Mouse (Mus musculus): ENCODE results near the gene Mrtfb. TPM values are rescaled to one million over a fixed set of nuclear protein-coding genes. Genes with fewer than 3 reads are reported as not detected.
A peak's percentile ranks its signal among the peaks of the same experiment; 100 is the strongest.

The Mrtfb gene
- polyA plus RNA-seq, 1 experiment from 2014 or later = 19.8 TPM

DNA sequence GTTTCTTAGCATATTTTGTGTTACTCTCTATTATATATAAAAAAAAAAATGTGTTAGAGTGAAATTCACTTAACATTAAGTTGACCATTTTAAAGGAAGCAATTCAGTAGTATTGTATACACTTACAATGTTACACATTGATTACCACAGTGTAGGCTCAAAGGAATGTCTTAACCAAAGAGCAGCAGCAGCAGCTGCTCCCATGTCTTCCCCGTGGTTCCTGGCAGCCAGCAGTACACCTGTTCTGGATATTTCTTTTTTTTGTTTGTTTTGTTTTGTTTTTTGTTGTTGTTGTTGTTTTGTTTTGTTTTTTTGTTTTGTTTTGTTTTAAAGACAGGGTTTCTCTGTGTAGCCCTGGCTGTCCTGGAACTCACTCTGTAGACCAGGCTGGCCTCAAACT lies 112.4 kb downstream of the Mrtfb start:
- 0 out of 2 replicates have a peak, but pooled peaks cover 9% of the 10 kb centered on the region for H3K4me1 ChIP-seq (replicated peaks; ENCODE audit: insufficient read depth, low read length)
- WGBS = 64% methylated on average over 1 of the region's 1 CpGs
- H3K36me3 ChIP-seq (ENCODE audit: insufficient read depth, low read length) = no peaks in the 10 kb centered on the region
- H3K9me3 ChIP-seq (replicated peaks; ENCODE audit: low read length) = no peaks in the 10 kb centered on the region
- TF ChIP-seq CTCF (IDR thresholded peaks at IDR 0.05; ENCODE audit: low read depth) = no peak
- no peaks in the 10 kb centered on the region for H3K27me3 ChIP-seq (ENCODE audit: insufficient read depth, low read length)
- H3K27ac ChIP-seq = no peak overlapping the region
- H3K4me2 ChIP-seq (ENCODE audit: low read length) = no peak overlapping the region
- H3K9ac ChIP-seq (ENCODE audit: low read depth, low read length) = no peak overlapping the region
- no peak for ATAC-seq (replicated peaks; ENCODE audit: low FRiP score, low read depth)
- H3K4me3 ChIP-seq (replicated peaks; ENCODE audit: low read depth, low read length) = no peak overlapping the region
- DNase-seq (ENCODE audit: low spot score) = no peak

DNA sequence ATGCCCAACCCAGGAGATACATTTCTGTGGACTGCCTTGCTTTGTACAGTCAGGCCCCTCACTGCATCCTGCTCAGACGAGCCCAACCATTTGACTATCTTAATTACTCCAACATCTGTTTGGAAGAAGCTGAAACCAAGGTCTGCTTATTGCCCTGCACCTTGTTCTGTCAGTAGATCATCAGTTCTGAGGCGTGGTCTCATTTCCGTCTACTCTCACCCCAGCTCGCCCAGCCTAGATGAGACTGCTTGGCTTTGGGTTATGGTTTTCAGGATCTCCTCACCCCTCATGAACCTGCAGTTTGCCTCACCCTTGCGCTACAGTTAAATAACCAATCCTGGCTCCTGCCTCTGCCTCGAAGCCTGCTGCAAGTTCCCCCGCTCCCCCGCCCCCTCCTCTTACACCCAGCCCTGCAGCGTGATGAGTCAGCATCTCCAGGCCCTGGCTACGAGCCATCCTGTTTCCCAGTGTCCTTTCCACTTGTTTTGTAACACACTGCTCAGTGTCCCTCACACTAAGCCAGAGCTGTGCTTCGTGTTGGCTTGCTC lies 115.5 kb downstream of the Mrtfb start:
- Histone ChIP-seq H3K4me3 (replicated peaks; ENCODE audit: low read depth, low read length) (no peak overlapping the region), H3K4me1 (replicated peaks; ENCODE audit: insufficient read depth, low read length) (0 out of 2 replicates have a peak, but pooled peaks cover 5% of the 10 kb centered on the region), H3K4me2 (ENCODE audit: low read length) (no peak overlapping the region), H3K27ac (no peak overlapping the region), H3K9me3 (replicated peaks; ENCODE audit: low read length) (no peaks in the 10 kb centered on the region), H3K27me3 (ENCODE audit: insufficient read depth, low read length) (no peaks in the 10 kb centered on the region), H3K9ac (ENCODE audit: low read depth, low read length) (no peak overlapping the region; the same call in 1 of the 2 replicates), H3K36me3 (ENCODE audit: insufficient read depth, low read length) (no peaks in the 10 kb centered on the region)
- DNase-seq (ENCODE audit: low spot score) (peak; percentile 69), ATAC-seq (replicated peaks; ENCODE audit: low FRiP score, low read depth) (peak; percentile 84; the same call in 1 of the 2 replicates)
- WGBS = 15% methylated on average over 11 of the region's 11 CpGs
- TF ChIP-seq CTCF (IDR thresholded peaks at IDR 0.05; ENCODE audit: low read depth) = no peak

DNA sequence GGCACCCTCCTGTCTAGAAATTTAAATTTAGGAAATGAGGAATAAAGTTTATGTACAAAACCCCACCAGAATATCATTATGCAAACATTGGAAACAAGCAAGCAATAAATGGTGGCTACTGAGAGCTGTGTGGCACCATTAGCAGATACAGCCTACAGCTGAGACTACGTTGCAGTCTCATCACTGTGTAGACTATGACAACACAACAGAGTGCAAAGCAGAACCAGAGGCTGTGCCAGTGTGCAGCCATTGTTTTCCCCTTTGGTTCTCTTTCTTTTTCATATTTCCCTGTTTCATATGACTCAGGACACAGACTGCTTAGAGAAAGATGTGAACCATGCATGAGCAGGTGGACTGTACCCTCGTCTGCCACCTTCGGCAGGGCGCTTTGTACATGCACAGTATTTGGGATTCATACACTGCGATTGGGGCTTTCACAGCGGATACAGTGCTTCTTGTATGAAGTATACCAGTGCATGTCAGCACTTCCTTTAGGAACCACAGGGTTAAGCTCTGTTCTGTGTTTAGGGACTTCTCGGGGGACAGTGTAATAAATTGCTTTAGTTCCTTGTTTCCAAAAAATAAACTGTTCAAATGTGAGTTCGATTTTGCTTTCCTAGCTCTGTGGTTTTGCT lies 116.7 kb downstream of the Mrtfb start:
- Histone ChIP-seq H3K27ac (no peak overlapping the region), H3K36me3 (ENCODE audit: insufficient read depth, low read length) (no peaks in the 10 kb centered on the region), H3K4me3 (replicated peaks; ENCODE audit: low read depth, low read length) (no peak overlapping the region), H3K4me1 (replicated peaks; ENCODE audit: insufficient read depth, low read length) (no peaks in the 10 kb centered on the region), H3K9ac (ENCODE audit: low read depth, low read length) (no peak overlapping the region), H3K4me2 (ENCODE audit: low read length) (no peak overlapping the region), H3K9me3 (replicated peaks; ENCODE audit: low read length) (no peaks in the 10 kb centered on the region), H3K27me3 (ENCODE audit: insufficient read depth, low read length) (no peaks in the 10 kb centered on the region)
- DNase-seq (ENCODE audit: low spot score) = no peak
- 86% methylated on average over 8 of the region's 8 CpGs for WGBS
- ATAC-seq (replicated peaks; ENCODE audit: low FRiP score, low read depth) = no peak
- no peak for TF ChIP-seq CTCF (IDR thresholded peaks at IDR 0.05; ENCODE audit: low read depth)

DNA sequence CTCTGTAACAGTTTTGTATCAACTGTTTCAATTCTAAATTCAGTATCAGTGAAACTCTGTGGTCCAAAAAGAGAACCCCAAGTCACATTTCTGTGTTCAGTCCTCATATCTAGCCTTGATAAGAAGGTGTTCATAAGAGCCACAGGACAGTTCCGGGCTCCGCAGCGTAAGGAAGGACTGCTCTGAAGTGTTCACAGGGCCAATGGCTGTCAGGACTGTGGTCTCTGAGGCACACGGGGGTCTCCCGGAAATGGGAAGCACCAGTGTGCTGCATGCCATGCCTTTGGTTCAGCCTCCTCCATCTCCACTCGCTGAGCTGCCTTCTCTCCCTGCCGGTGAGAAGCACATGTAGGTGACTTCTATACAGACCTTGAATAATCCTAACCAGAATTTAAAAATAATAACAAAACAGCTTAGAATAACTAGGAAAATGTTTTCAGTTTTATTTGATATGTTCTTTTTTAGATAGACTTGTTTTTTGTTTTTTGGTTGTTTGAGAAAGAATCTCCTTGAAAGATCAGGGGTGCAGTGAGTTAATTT lies 120.7 kb downstream of the Mrtfb start:
- TF ChIP-seq CTCF (IDR thresholded peaks at IDR 0.05; ENCODE audit: low read depth) = no peak
- Histone ChIP-seq H3K9me3 (replicated peaks; ENCODE audit: low read length) (no peaks in the 10 kb centered on the region), H3K36me3 (ENCODE audit: insufficient read depth, low read length) (0 out of 2 replicates have a peak, but pooled peaks cover 6% of the 10 kb centered on the region), H3K4me3 (replicated peaks; ENCODE audit: low read depth, low read length) (no peak overlapping the region), H3K4me1 (replicated peaks; ENCODE audit: insufficient read depth, low read length) (no peaks in the 10 kb centered on the region), H3K27me3 (ENCODE audit: insufficient read depth, low read length) (no peaks in the 10 kb centered on the region), H3K9ac (ENCODE audit: low read depth, low read length) (no peak overlapping the region), H3K4me2 (ENCODE audit: low read length) (no peak overlapping the region), H3K27ac (no peak overlapping the region)
- DNase-seq (ENCODE audit: low spot score) (no peak), ATAC-seq (replicated peaks; ENCODE audit: low FRiP score, low read depth) (no peak)
- 89% methylated on average over 7 of the region's 7 CpGs for WGBS

DNA sequence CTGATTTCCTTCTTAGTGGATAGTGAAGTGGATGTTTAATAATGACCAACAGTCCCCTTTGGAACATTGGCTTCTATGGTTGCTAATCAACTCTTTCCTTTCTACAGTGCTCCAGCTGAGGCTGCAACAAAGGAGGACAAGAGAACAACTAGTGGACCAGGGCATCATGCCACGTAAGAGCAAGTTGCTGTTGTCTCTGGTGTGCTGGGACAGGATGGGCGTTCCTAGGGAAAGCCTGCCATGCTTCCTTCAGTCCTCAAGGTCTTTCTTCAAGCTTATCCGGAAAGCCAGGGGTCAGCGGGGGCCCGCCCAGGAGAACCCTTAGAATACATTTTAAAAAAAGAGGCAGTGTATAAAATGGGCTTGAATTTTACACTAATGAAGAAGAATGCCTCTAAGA lies 121.9 kb downstream of the Mrtfb start:
- Histone ChIP-seq H3K9ac (ENCODE audit: low read depth, low read length) (no peak overlapping the region), H3K9me3 (replicated peaks; ENCODE audit: low read length) (no peaks in the 10 kb centered on the region), H3K27me3 (ENCODE audit: insufficient read depth, low read length) (no peaks in the 10 kb centered on the region), H3K36me3 (ENCODE audit: insufficient read depth, low read length) (0 out of 2 replicates have a peak, but pooled peaks cover 6% of the 10 kb centered on the region), H3K4me2 (ENCODE audit: low read length) (no peak overlapping the region), H3K4me3 (replicated peaks; ENCODE audit: low read depth, low read length) (no peak overlapping the region), H3K4me1 (replicated peaks; ENCODE audit: insufficient read depth, low read length) (no peaks in the 10 kb centered on the region), H3K27ac (peak overlapping the region; percentile 43; the same call in 1 of the 2 replicates)
- WGBS = 81% methylated on average over 5 of the region's 5 CpGs
- ATAC-seq (replicated peaks; ENCODE audit: low FRiP score, low read depth) (no peak), DNase-seq (ENCODE audit: low spot score) (peak; percentile 30)
- no peak for TF ChIP-seq CTCF (IDR thresholded peaks at IDR 0.05; ENCODE audit: low read depth)

DNA sequence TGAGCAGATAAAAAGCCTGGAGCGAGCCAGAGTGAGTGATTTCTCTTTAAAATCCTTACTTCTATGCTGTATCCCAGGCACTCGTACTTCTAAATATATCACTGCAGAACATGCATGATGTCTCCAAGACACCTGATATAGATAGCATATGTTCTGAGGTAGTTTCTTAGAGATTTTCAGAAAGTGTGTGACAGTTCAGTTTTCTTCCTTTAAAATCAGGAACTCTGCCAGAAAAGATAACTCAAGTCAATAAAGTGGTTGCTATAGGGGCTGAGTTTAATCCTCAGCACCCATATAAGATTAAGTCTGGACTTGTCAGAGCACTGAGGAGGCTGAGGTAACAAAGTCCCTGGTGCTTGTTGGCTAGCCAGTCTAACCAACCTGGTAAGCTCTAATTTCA lies 123.6 kb downstream of the Mrtfb start:
- Histone ChIP-seq H3K4me2 (ENCODE audit: low read length) (no peak overlapping the region), H3K9me3 (replicated peaks; ENCODE audit: low read length) (no peaks in the 10 kb centered on the region), H3K27me3 (ENCODE audit: insufficient read depth, low read length) (no peaks in the 10 kb centered on the region), H3K4me3 (replicated peaks; ENCODE audit: low read depth, low read length) (no peak overlapping the region), H3K4me1 (replicated peaks; ENCODE audit: insufficient read depth, low read length) (no peaks in the 10 kb centered on the region), H3K9ac (ENCODE audit: low read depth, low read length) (no peak overlapping the region), H3K36me3 (ENCODE audit: insufficient read depth, low read length) (peaks cover 15% of the 10 kb centered on the region; the same call in 1 of the 2 replicates), H3K27ac (no peak overlapping the region)
- WGBS = 86% methylated on average over 2 of the region's 2 CpGs
- no peak for TF ChIP-seq CTCF (IDR thresholded peaks at IDR 0.05; ENCODE audit: low read depth)
- no peak for DNase-seq (ENCODE audit: low spot score)
- no peak for ATAC-seq (replicated peaks; ENCODE audit: low FRiP score, low read depth)

All from kidney, postnatal 0 days (tissue).